Mouse (Mus musculus) MEL (cell line): ENCODE measurements around the gene Olfr766-ps1. TPM values are rescaled to one million over a fixed set of nuclear protein-coding genes. Genes with fewer than 3 reads are reported as not detected.
A peak's percentile ranks its signal among the peaks of the same experiment; 100 is the strongest.

Source experiments
- DNase-seq: peaks from one replicate; pipeline ENCODE4 v3.0.0; 2011; ENCODE audit warnings: low read depth, low spot score
- H3K27ac ChIP-seq: 2 replicates; pipeline ENCODE4 v1.5.1; 2012; ENCODE audit warnings: low read depth, mild to moderate bottlenecking, control low read depth, low read length, moderate library complexity; ENCODE audit not compliant: control insufficient read depth
- H3K27me3 ChIP-seq, 2 experiments: fragments of 150-350 bp in 1 of 2; sonication (generic) in 1 of 2; 2 replicates each; pipeline ENCODE4 v1.6.1; 2012; ENCODE audit warnings: low read length in 2 of 2, mild to moderate bottlenecking in 2 of 2, improper control_type of control experiment in 1 of 2, moderate library complexity in 1 of 2; ENCODE audit not compliant: insufficient read depth in 2 of 2, control insufficient read depth in 1 of 2
- H3K36me3 ChIP-seq, 2 experiments: 2 replicates each; pipeline ENCODE4 v1.6.1; 2012 to 2014; ENCODE audit warnings: low read length in 2 of 2, improper control_type of control experiment in 1 of 2, inconsistent platforms in 1 of 2, mild to moderate bottlenecking in 1 of 2; ENCODE audit not compliant: insufficient read depth in 2 of 2, control insufficient read depth in 1 of 2
- H3K4me1 ChIP-seq, 2 experiments: fragments of 150-350 bp in 1 of 2; sonication (generic) in 1 of 2; 2 replicates each; pipeline ENCODE4 v1.6.1; 2012; ENCODE audit warnings: low read length in 2 of 2, improper control_type of control experiment in 1 of 2, mild to moderate bottlenecking in 1 of 2; ENCODE audit not compliant: insufficient read depth in 2 of 2, control insufficient read depth in 1 of 2
- H3K4me3 ChIP-seq, 2 experiments: fragments of 150-350 bp in 1 of 2; sonication (generic) in 1 of 2; 2 replicates each; pipeline ENCODE4 v1.5.1; 2012; ENCODE audit warnings: low read depth in 2 of 2, low read length in 2 of 2, mild to moderate bottlenecking in 2 of 2, moderate library complexity in 2 of 2, control low read depth in 1 of 2, improper control_type of control experiment in 1 of 2; ENCODE audit not compliant: control insufficient read depth in 1 of 2, insufficient read depth in 1 of 2
- H3K79me2 ChIP-seq: 2 replicates; pipeline ENCODE4 v1.6.1; 2012; ENCODE audit warnings: mild to moderate bottlenecking, low read length, moderate library complexity; ENCODE audit not compliant: control insufficient read depth, poor library complexity, insufficient read depth
- H3K9ac ChIP-seq: 2 replicates; pipeline ENCODE4 v1.6.1; 2012; ENCODE audit warnings: low read depth, mild to moderate bottlenecking, control low read depth, low read length, moderate library complexity; ENCODE audit not compliant: control insufficient read depth, poor library complexity, severe bottlenecking
- H3K9me3 ChIP-seq: fragments of 150-350 bp; sonication (generic); replicated peaks from 2 replicates; pipeline ENCODE4 v1.6.1; 2012; ENCODE audit warnings: mild to moderate bottlenecking, low read length, improper control_type of control experiment, moderate library complexity; ENCODE audit not compliant: insufficient read depth
- CHD2 ChIP-seq: IDR thresholded peaks from 2 replicates; pipeline ENCODE4 v1.6.1; 2011; ENCODE audit warnings: low read length, improper control_type of control experiment
- E2F4 ChIP-seq: IDR thresholded peaks from 2 replicates; pipeline ENCODE4 v1.6.1; 2011; ENCODE audit warnings: low read depth, low read length, improper control_type of control experiment, borderline replicate concordance
- GATA1 ChIP-seq: IDR thresholded peaks from 2 replicates; pipeline ENCODE4 v1.6.1; 2011; ENCODE audit warnings: low read depth, low read length, improper control_type of control experiment
- KAT2A ChIP-seq: conservative IDR thresholded peaks from 2 replicates; pipeline ENCODE4 v1.6.1; 2012; ENCODE audit warnings: low read depth, low read length, improper control_type of control experiment, inconsistent platforms
- MAFK ChIP-seq: IDR thresholded peaks from 2 replicates; pipeline ENCODE4 v1.6.1; 2011; ENCODE audit warnings: low read depth, mild to moderate bottlenecking, low read length, improper control_type of control experiment, borderline replicate concordance
- MAX ChIP-seq: IDR thresholded peaks from 2 replicates; pipeline ENCODE4 v1.6.1; 2011; ENCODE audit warnings: low read length, improper control_type of control experiment
- MAZ ChIP-seq: IDR thresholded peaks from 2 replicates; pipeline ENCODE4 v1.6.1; 2012; ENCODE audit warnings: low read depth, mild to moderate bottlenecking, inconsistent platforms, low read length, improper control_type of control experiment
- MEF2A ChIP-seq: IDR thresholded peaks from 2 replicates; pipeline ENCODE4 v1.6.1; 2014; ENCODE audit warnings: low read depth, mild to moderate bottlenecking, inconsistent platforms, low read length, improper control_type of control experiment; ENCODE audit not compliant: poor library complexity, insufficient replicate concordance, severe bottlenecking; ENCODE audit errors: extremely low read depth
- MYB ChIP-seq: IDR thresholded peaks from 2 replicates; pipeline ENCODE4 v1.6.1; 2011; ENCODE audit warnings: mild to moderate bottlenecking, low read depth, low read length, improper control_type of control experiment
- MYC ChIP-seq: IDR thresholded peaks from 2 replicates; pipeline ENCODE4 v1.6.1; 2011; ENCODE audit warnings: low read depth, mild to moderate bottlenecking, low read length, improper control_type of control experiment, moderate library complexity
- POLR2A ChIP-seq, 2 experiments: IDR thresholded peaks; 2 replicates each; pipeline ENCODE4 v1.6.1; 2011 to 2012; ENCODE audit warnings: low read length in 2 of 2, mild to moderate bottlenecking in 2 of 2, control low read depth in 1 of 2, improper control_type of control experiment in 1 of 2, low read depth in 1 of 2, moderate library complexity in 1 of 2; ENCODE audit not compliant: control insufficient read depth in 1 of 2, insufficient read depth in 1 of 2, poor library complexity in 1 of 2
- POLR2AphosphoS5 ChIP-seq: IDR thresholded peaks from 2 replicates; pipeline ENCODE4 v1.6.1; 2012; ENCODE audit warnings: low read depth, borderline replicate concordance, mild to moderate bottlenecking, inconsistent platforms, low read length, moderate library complexity, mixed read lengths
- RAD21 ChIP-seq: IDR thresholded peaks from 2 replicates; pipeline ENCODE4 v1.6.1; 2011; ENCODE audit warnings: mild to moderate bottlenecking, low read depth, low read length, improper control_type of control experiment
- RCOR1 ChIP-seq: IDR thresholded peaks from 2 replicates; pipeline ENCODE4 v1.6.1; 2012; ENCODE audit warnings: low read depth, mild to moderate bottlenecking, inconsistent platforms, low read length, improper control_type of control experiment
- SIN3A ChIP-seq: IDR thresholded peaks from 2 replicates; pipeline ENCODE4 v1.6.1; 2012; ENCODE audit warnings: low read length, improper control_type of control experiment, inconsistent platforms
- SMC3 ChIP-seq: IDR thresholded peaks from 2 replicates; pipeline ENCODE4 v1.6.1; 2011; ENCODE audit warnings: low read depth, low read length, improper control_type of control experiment
- USF2 ChIP-seq, 2 experiments: IDR thresholded peaks; 2 replicates each; pipeline ENCODE4 v1.6.1; 2011 to 2012; ENCODE audit warnings: improper control_type of control experiment in 2 of 2, low read length in 2 of 2, borderline replicate concordance in 1 of 2, inconsistent platforms in 1 of 2, low read depth in 1 of 2, mild to moderate bottlenecking in 1 of 2; ENCODE audit not compliant: insufficient read depth in 1 of 2
- ZC3H11A ChIP-seq: IDR thresholded peaks from 2 replicates; pipeline ENCODE4 v1.6.1; 2012; ENCODE audit warnings: low read depth, mild to moderate bottlenecking, inconsistent platforms, low read length, improper control_type of control experiment
- ZMIZ1 ChIP-seq: IDR thresholded peaks from 2 replicates; pipeline ENCODE4 v1.6.1; 2012; ENCODE audit warnings: low read depth, mild to moderate bottlenecking, inconsistent platforms, low read length, improper control_type of control experiment, moderate library complexity
- polyA plus RNA-seq, 2 experiments: library from polyadenylated mRNA; stranded (reverse) in 1 of 2; unstranded in 1 of 2; fragments of >175 nt in 1 of 2; fragments of >200 nt in 1 of 2; gene quantifications; 2 replicates each; pipeline versions ENCODE4 v1.2.1 to v1.2.4; 2012; ENCODE audit warnings: low replicate concordance in 2 of 2, low read depth in 1 of 2; ENCODE audit not compliant: insufficient read length in 2 of 2, insufficient read depth in 1 of 2, missing spikeins in 1 of 2
- total RNA-seq: library from RNA; depleted of rRNA; stranded (reverse); fragments of 300-350 nt; gene quantifications from 2 replicates; pipeline ENCODE4 v1.2.3, GENCODE M21; 2012

Gene Olfr766-ps1
- total and polyA plus RNA-seq, 3 experiments = not detected

DNA sequence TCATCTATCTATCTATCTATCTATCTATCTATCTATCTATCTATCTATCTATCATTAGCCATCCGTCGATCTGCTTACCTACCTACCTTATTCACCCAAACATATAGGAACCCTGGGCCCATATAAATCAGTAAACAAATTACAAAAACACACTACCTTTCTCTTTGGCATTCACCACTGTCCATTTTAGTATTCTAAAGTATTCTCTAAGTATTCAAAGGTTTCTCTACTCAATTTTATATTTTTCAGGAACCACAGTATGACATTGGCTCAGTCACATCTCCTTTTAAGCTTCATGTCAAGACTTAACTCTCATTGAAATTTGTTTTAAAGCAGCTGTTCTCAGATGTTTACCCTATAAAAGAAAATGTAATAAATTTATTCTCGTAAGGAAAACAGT lies 46.4 kb upstream of the Olfr766-ps1 start:
- peak; percentile 25 for DNase-seq

DNA sequence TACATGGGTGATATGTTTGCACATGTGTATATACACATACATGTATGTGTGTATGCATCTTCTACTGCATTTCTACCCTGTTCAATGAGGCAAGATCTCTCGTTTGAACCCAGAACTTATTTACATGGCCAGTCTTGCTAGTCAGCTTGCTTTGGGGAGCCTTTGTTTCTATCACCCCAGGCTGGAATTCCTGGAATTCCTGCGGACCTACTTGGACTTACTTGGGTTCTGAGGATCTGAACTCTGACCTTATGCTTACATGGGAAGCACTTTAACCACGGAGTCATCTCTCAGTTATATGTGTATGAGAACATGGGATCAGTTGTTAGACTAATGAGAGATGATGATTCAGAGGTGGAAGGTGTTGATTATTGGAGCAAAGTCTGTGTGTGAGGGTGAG lies 32.5 kb upstream of the Olfr766-ps1 start:
- no peak for DNase-seq
- TF ChIP-seq MAFK = no peak
- TF ChIP-seq MAZ = no peak
- TF ChIP-seq E2F4 = no peak
- TF ChIP-seq SMC3 = no peak
- TF ChIP-seq GATA1 = no peak

More for the DNA sequence above, 46.4 kb upstream of the Olfr766-ps1 start:
- Histone ChIP-seq H3K4me1 (no peaks in the 10 kb centered on the region), H3K36me3 (no peaks in the 10 kb centered on the region), H3K27ac (no peak overlapping the region), H3K79me2 (no peaks in the 10 kb centered on the region), H3K27me3 (no peaks in the 10 kb centered on the region), H3K9ac (no peak overlapping the region), H3K4me3 (no peak overlapping the region), H3K9me3 (no peaks in the 10 kb centered on the region; the same call in 1 of the 2 replicates)
- TF ChIP-seq MYB = no peak
- no peak for TF ChIP-seq RAD21
- TF ChIP-seq RCOR1 = no peak
- no peak for TF ChIP-seq ZMIZ1
- no peak for TF ChIP-seq POLR2AphosphoS5
- TF ChIP-seq KAT2A = no peak
- no peak for TF ChIP-seq MEF2A
- no peak for TF ChIP-seq MAX
- TF ChIP-seq SIN3A = no peak
- no peak for TF ChIP-seq GATA1
- TF ChIP-seq MYC = no peak
- no peak for TF ChIP-seq POLR2A (IDR thresholded peaks at IDR 0.05; ENCODE audit: control insufficient read depth in 1 of 2, insufficient read depth in 1 of 2, low read depth in 1 of 2, low read length in 2 of 2, poor library complexity in 1 of 2)
- TF ChIP-seq CHD2 = no peak
- TF ChIP-seq USF2 (IDR thresholded peaks at IDR 0.05; ENCODE audit: borderline replicate concordance in 1 of 2, insufficient read depth in 1 of 2, low read depth in 1 of 2, low read length in 2 of 2) = no peak
- no peak for TF ChIP-seq ZC3H11A

More for the DNA sequence above, 32.5 kb upstream of the Olfr766-ps1 start:
- Histone ChIP-seq H3K27ac (no peak overlapping the region), H3K36me3 (no peaks in the 10 kb centered on the region), H3K9ac (no peak overlapping the region), H3K4me3 (no peak overlapping the region), H3K27me3 (no peaks in the 10 kb centered on the region), H3K9me3 (no peaks in the 10 kb centered on the region), H3K4me1 (no peaks in the 10 kb centered on the region), H3K79me2 (no peaks in the 10 kb centered on the region)
